Comparison of ENCODE assay signal across 8 mouse cellular contexts in genomic region chr17:33358411-33359384, GRCm38 (mm10). TPM values are rescaled to one million over a fixed set of nuclear protein-coding genes. Genes with fewer than 3 reads are reported as not detected.
A peak's percentile ranks its signal among the peaks of the same experiment; 100 is the strongest.
DNase-seq lines count a peak whose midpoint lies in the region; ATAC-seq and TF ChIP-seq lines count a peak whose summit lies in the region.

Gene Zfp81, minus strand, starts transcription at chr17:33358878.

- peak within 1 kb of the TSS; percentile 78 for H3K9ac ChIP-seq in heart, embryonic 12.5 days
- H3K9ac ChIP-seq in kidney, postnatal 0 days (ENCODE audit: low read depth, low read length) = peak within 1 kb of the TSS; percentile 87
- peak within 1 kb of the TSS; percentile 86 for H3K9ac ChIP-seq in liver, embryonic 11.5 days (ENCODE audit: low read depth, low read length)
- H3K9ac ChIP-seq in stomach, embryonic 14.5 days (replicated peaks; ENCODE audit: low read depth, low read length) = peak within 1 kb of the TSS; percentile 64

- WGBS in heart, embryonic 12.5 days = 4% methylated on average over 47 of the region's 47 CpGs
- WGBS in kidney, postnatal 0 days = 4% methylated on average over 47 of the region's 47 CpGs
- WGBS in liver, embryonic 11.5 days = 4% methylated on average over 47 of the region's 47 CpGs
- WGBS in stomach, embryonic 14.5 days = 4% methylated on average over 47 of the region's 47 CpGs

- H3K4me2 ChIP-seq in heart, embryonic 12.5 days = peak within 1 kb of the TSS; percentile 93
- H3K4me2 ChIP-seq in kidney, postnatal 0 days (ENCODE audit: low read length) = peak within 1 kb of the TSS; percentile 74
- peak within 1 kb of the TSS; percentile 92 for H3K4me2 ChIP-seq in liver, embryonic 11.5 days
- H3K4me2 ChIP-seq in stomach, embryonic 14.5 days (replicated peaks; ENCODE audit: low read depth, low read length) = peak within 1 kb of the TSS; percentile 53

- H3K4me3 ChIP-seq in heart, embryonic 12.5 days = peak within 1 kb of the TSS; percentile 75
- peak within 1 kb of the TSS; percentile 95 for H3K4me3 ChIP-seq in kidney, postnatal 0 days (replicated peaks; ENCODE audit: low read depth, low read length)
- peak within 1 kb of the TSS; percentile 93 for H3K4me3 ChIP-seq in liver, embryonic 11.5 days (ENCODE audit: low read depth, low read length)
- peak within 1 kb of the TSS; percentile 92 for H3K4me3 ChIP-seq in stomach, embryonic 14.5 days (ENCODE audit: low read depth, low read length)

- 0 out of 2 replicates have a peak, but pooled peaks cover 4% of the 10 kb centered on the region for H3K4me1 ChIP-seq in heart, embryonic 12.5 days (replicated peaks)
- no peaks in the 10 kb centered on the region for H3K4me1 ChIP-seq in kidney, postnatal 0 days (replicated peaks; ENCODE audit: insufficient read depth, low read length)
- no peaks in the 10 kb centered on the region for H3K4me1 ChIP-seq in liver, embryonic 11.5 days (replicated peaks; ENCODE audit: control insufficient read depth, insufficient read depth, low read length)
- H3K4me1 ChIP-seq in stomach, embryonic 14.5 days (ENCODE audit: control insufficient read depth, insufficient read depth, low read length) = peaks cover 4% of the 10 kb centered on the region; the same call in 1 of the 2 replicates

- H3K9me3 ChIP-seq in heart, embryonic 12.5 days (replicated peaks) = no peaks in the 10 kb centered on the region
- no peaks in the 10 kb centered on the region for H3K9me3 ChIP-seq in kidney, postnatal 0 days (replicated peaks; ENCODE audit: low read length)
- H3K9me3 ChIP-seq in liver, embryonic 11.5 days (ENCODE audit: control insufficient read depth, low read length) = no peaks in the 10 kb centered on the region
- H3K9me3 ChIP-seq in stomach, embryonic 14.5 days (ENCODE audit: control insufficient read depth, low read depth, low read length) = no peaks in the 10 kb centered on the region

- TF ChIP-seq CTCF in kidney, postnatal 0 days (IDR thresholded peaks at IDR 0.05; ENCODE audit: low read depth) = 0 out of 2 replicates have a peak, but pooled peaks have one; percentile 1

- peak; percentile 100 for ATAC-seq in erythroid progenitor cell, adult 5-6 weeks (replicated peaks; ENCODE audit: low FRiP score, poor library complexity, severe bottlenecking)
- peak; percentile 100 for ATAC-seq in heart, embryonic 12.5 days (ENCODE audit: insufficient number of reproducible peaks, low FRiP score)
- peak; percentile 100 for ATAC-seq in kidney, postnatal 0 days (replicated peaks; ENCODE audit: low FRiP score, low read depth)
- peak; percentile 100 for ATAC-seq in liver, embryonic 11.5 days (replicated peaks; ENCODE audit: low FRiP score)
- peak; percentile 100 for ATAC-seq in stomach, embryonic 14.5 days (ENCODE audit: insufficient number of reproducible peaks, insufficient read depth, low FRiP score, low read depth)

- no peaks in the 10 kb centered on the region for H3K27me3 ChIP-seq in heart, embryonic 12.5 days (replicated peaks)
- no peaks in the 10 kb centered on the region for H3K27me3 ChIP-seq in kidney, postnatal 0 days (ENCODE audit: insufficient read depth, low read length)
- H3K27me3 ChIP-seq in liver, embryonic 11.5 days (replicated peaks; ENCODE audit: control insufficient read depth, insufficient read depth, low read length) = no peaks in the 10 kb centered on the region
- H3K27me3 ChIP-seq in stomach, embryonic 14.5 days (ENCODE audit: control insufficient read depth, insufficient read depth, low read length) = no peaks in the 10 kb centered on the region

- no peaks in the 10 kb centered on the region for H3K36me3 ChIP-seq in heart, embryonic 12.5 days
- H3K36me3 ChIP-seq in kidney, postnatal 0 days (ENCODE audit: insufficient read depth, low read length) = no peaks in the 10 kb centered on the region
- no peaks in the 10 kb centered on the region for H3K36me3 ChIP-seq in liver, embryonic 11.5 days (ENCODE audit: control insufficient read depth, insufficient read depth, low read length)
- H3K36me3 ChIP-seq in stomach, embryonic 14.5 days (ENCODE audit: control insufficient read depth, insufficient read depth, low read length) = no peaks in the 10 kb centered on the region

- H3K27ac ChIP-seq in heart, embryonic 12.5 days (ENCODE audit: poor library complexity, severe bottlenecking) = peak within 1 kb of the TSS; percentile 88
- H3K27ac ChIP-seq in kidney, postnatal 0 days = peak within 1 kb of the TSS; percentile 91
- H3K27ac ChIP-seq in liver, embryonic 11.5 days (ENCODE audit: low read depth, low read length) = peak within 1 kb of the TSS; percentile 79
- peak within 1 kb of the TSS; percentile 83 for H3K27ac ChIP-seq in stomach, embryonic 14.5 days (ENCODE audit: low read length)

- peak; percentile 89 for DNase-seq in CD4-positive helper T cell, adult 2 months (ENCODE audit: low read depth, low spot score)
- DNase-seq in brain, embryonic 18.5 days (ENCODE audit: low read depth, low spot score) = peak; percentile 85
- peak; percentile 97 for DNase-seq in kidney, postnatal 0 days (ENCODE audit: low spot score)
- peak; percentile 83 for DNase-seq in liver, embryonic 11.5 days (ENCODE audit: low spot score)
- DNase-seq in naive thymus-derived CD4-positive, alpha-beta T cell, adult 2 months (ENCODE audit: low read depth) = peak; percentile 92

RNA-seq across cellular contexts. Expression of gene Zfp81, which starts in this region (rescaled TPM):
- 3.2 and 4.6 TPM in 2 replicates for total RNA-seq in erythroid progenitor cell, adult 5-6 weeks (2015; ENCODE audit: low replicate concordance)
- total RNA-seq in erythroid progenitor cell, adult 5-6 weeks (2017; ENCODE audit: low replicate concordance) = 2.8 and 4.8 TPM in 2 replicates
- polyA plus RNA-seq in heart, embryonic 12.5 days (2016; fragmentation: Nextera tagmentation; extraction: Ambion mirVana) = 6.5 and 6.6 TPM in 2 replicates
- 9.2 and 9.6 TPM in 2 replicates for polyA plus RNA-seq in kidney, postnatal 0 days (2015; fragmentation: Nextera tagmentation; extraction: Ambion mirVana)
- 8.1 and 8.2 TPM in 2 replicates for polyA plus RNA-seq in liver, embryonic 11.5 days (2014; fragmentation: Nextera tagmentation; extraction: Ambion mirVana)
- 12.9 and 13.4 TPM in 2 replicates for polyA plus RNA-seq in stomach, embryonic 14.5 days (2014; fragmentation: Nextera tagmentation; extraction: Ambion mirVana)

Comparison
In these comparisons a context has a peak if more than half of its experiments do, and no peak if none do; other contexts are left out.
1. Peak in every context shown above with its lines: DNase-seq, ATAC-seq, H3K4me3 ChIP-seq and H3K27ac ChIP-seq.